In genomic region chr10:19693629-19694028, GRCm38 (mm10) we compare ENCODE assay signal across 11 mouse cellular contexts. TPM values are rescaled to one million over a fixed set of nuclear protein-coding genes. Genes with fewer than 3 reads are reported as not detected.
DNase-seq lines count a peak whose midpoint lies in the region; ATAC-seq and TF ChIP-seq lines count a peak whose summit lies in the region.
"Had no signal": no experiment of that assay in that cellular context is flagged by ENCODE, and none has a peak within 500 bp of the region (broad histone marks: within the 10 kb centered on the region; RNA-seq: fewer than 3 reads in every experiment).

No protein-coding gene starts in this region.

- POLR2A ChIA-PET in Patski (lab: Charles Lee) = no interaction called here

- in situ Hi-C loops in Patski (cut with MboI; ENCODE audit: low pct_unique_long_range_greater_than_20kb) = loop anchor here (5.0 kb wide), 3 partner anchors 186 to 776 kb away; no protein-coding TSS in a partner anchor

- H3K36me3 ChIP-seq in kidney, postnatal 0 days (ENCODE audit: insufficient read depth, low read length) = no peaks in the 10 kb centered on the region
- no peaks in the 10 kb centered on the region for H3K36me3 ChIP-seq in kidney, embryonic 16.5 days (ENCODE audit: insufficient read depth, low read length)
- H3K36me3 ChIP-seq: embryonic facial prominence, embryonic 15.5 days; liver, embryonic 15.5 days had no signal

- no peak overlapping the region for H3K27ac ChIP-seq in kidney, postnatal 0 days
- H3K27ac ChIP-seq in kidney, embryonic 16.5 days (ENCODE audit: low read length) = no peak overlapping the region
- H3K27ac ChIP-seq: embryonic facial prominence, embryonic 15.5 days; liver, embryonic 15.5 days had no signal

- H3K9ac ChIP-seq in kidney, postnatal 0 days (ENCODE audit: low read depth, low read length) = no peak overlapping the region
- H3K9ac ChIP-seq in kidney, embryonic 16.5 days (replicated peaks; ENCODE audit: low read length) = no peak overlapping the region
- H3K9ac ChIP-seq: embryonic facial prominence, embryonic 15.5 days; liver, embryonic 15.5 days had no signal

- H3K4me3 ChIP-seq in kidney, postnatal 0 days (replicated peaks; ENCODE audit: low read depth, low read length) = no peak overlapping the region
- H3K4me3 ChIP-seq in kidney, embryonic 16.5 days (ENCODE audit: low read length) = no peak overlapping the region
- H3K4me3 ChIP-seq: embryonic facial prominence, embryonic 15.5 days; liver, embryonic 15.5 days had no signal

- DNase-seq in kidney, postnatal 0 days (ENCODE audit: low spot score) = no peak
- DNase-seq in ES-CJ7 (ENCODE audit: low read depth, low spot score) (peak; percentile 16), Patski (ENCODE audit: low read depth, low spot score) (no peak)
- peak; percentile 33 for DNase-seq in lung, postnatal 14 days
- no peak for DNase-seq in right cerebral cortex, postnatal 10 days (ENCODE audit: low spot score in 2 of 2)

- peak; percentile 62 for TF ChIP-seq CTCF in kidney, postnatal 0 days (IDR thresholded peaks at IDR 0.05; ENCODE audit: low read depth)
- peak; percentile 62 for TF ChIP-seq CTCF in Patski (IDR thresholded peaks at IDR 0.05)

- WGBS in kidney, postnatal 0 days = 64% methylated on average over 2 of the region's 2 CpGs
- WGBS in kidney, embryonic 16.5 days = 70% methylated on average over 2 of the region's 2 CpGs

- ATAC-seq in kidney, postnatal 0 days (replicated peaks; ENCODE audit: low FRiP score, low read depth) = no peak
- ATAC-seq in kidney, embryonic 16.5 days (ENCODE audit: low FRiP score, low TSS enrichment) = no peak
- ATAC-seq in Patski = no peak
- ATAC-seq in erythroid progenitor cell, adult 5-6 weeks (replicated peaks; ENCODE audit: low FRiP score, poor library complexity, severe bottlenecking) = no peak

- H3K9me3 ChIP-seq in kidney, postnatal 0 days (replicated peaks; ENCODE audit: low read length) = no peaks in the 10 kb centered on the region
- no peaks in the 10 kb centered on the region for H3K9me3 ChIP-seq in kidney, embryonic 16.5 days (ENCODE audit: low read length)
- H3K9me3 ChIP-seq: embryonic facial prominence, embryonic 15.5 days; liver, embryonic 15.5 days had no signal

- H3K4me2 ChIP-seq in kidney, postnatal 0 days (ENCODE audit: low read length) = no peak overlapping the region
- H3K4me2 ChIP-seq in kidney, embryonic 16.5 days (replicated peaks; ENCODE audit: low read depth, low read length) = no peak overlapping the region
- H3K4me2 ChIP-seq: embryonic facial prominence, embryonic 15.5 days; liver, embryonic 15.5 days had no signal

- CTCF ChIA-PET in Patski (lab: Charles Lee) = interaction anchor here (0.9 to 1.4 kb wide), 8 partner anchors 9 to 455 kb away, joined by 3 to 5 read pairs (median 4); no protein-coding TSS in a partner anchor

- no peaks in the 10 kb centered on the region for H3K4me1 ChIP-seq in kidney, postnatal 0 days (replicated peaks; ENCODE audit: insufficient read depth, low read length)
- H3K4me1 ChIP-seq in kidney, embryonic 16.5 days (ENCODE audit: insufficient read depth, low read length) = no peaks in the 10 kb centered on the region
- H3K4me1 ChIP-seq: embryonic facial prominence, embryonic 15.5 days had no signal

- H3K27me3 ChIP-seq in kidney, postnatal 0 days (ENCODE audit: insufficient read depth, low read length) = no peaks in the 10 kb centered on the region
- H3K27me3 ChIP-seq in kidney, embryonic 16.5 days (ENCODE audit: insufficient read depth, low read length) = no peaks in the 10 kb centered on the region
- no peaks in the 10 kb centered on the region for H3K27me3 ChIP-seq in Patski
- H3K27me3 ChIP-seq: embryonic facial prominence, embryonic 15.5 days; liver, embryonic 15.5 days had no signal

RNA-seq across cellular contexts. Expression of gene Il20ra, which starts 18.7 kb away (rescaled TPM):
- 0.11 TPM in 1 of 2 replicates, not detected in the other for polyA plus RNA-seq in kidney, postnatal 0 days (2015; fragmentation: Nextera tagmentation; extraction: Ambion mirVana)
- 0.07 and 0.10 TPM in 2 replicates for polyA plus RNA-seq in kidney, embryonic 16.5 days (2015; fragmentation: Nextera tagmentation; extraction: Ambion mirVana)
- polyA plus RNA-seq in Patski (2021) = 0.60 TPM
- total RNA-seq in erythroid progenitor cell, adult 5-6 weeks (2015; ENCODE audit: low replicate concordance) = not detected in 2 replicates
- not detected in 2 replicates for total RNA-seq in erythroid progenitor cell, adult 5-6 weeks (2017; ENCODE audit: low replicate concordance)
- total RNA-seq: heart, adult 8-10 months had no signal
- polyA plus RNA-seq: large intestine, adult 2 months had no signal

Comparison
In these comparisons a context has a peak if more than half of its experiments do, and no peak if none do; other contexts are left out.
1. DNase-seq: peak in ES-CJ7 (single experiment) and lung, postnatal 14 days (single experiment); none in kidney, postnatal 0 days (single experiment), Patski (single experiment) and right cerebral cortex, postnatal 10 days (0 of 2).